Mouse (Mus musculus): ENCODE results near the gene Krtap3-1.
"Not testable (repeated sequence)": the region's sequence is repeated elsewhere in the genome, so short reads cannot be mapped to it uniquely, and the experiment has no call there.

Krtap3-1 gene

GRCm38 (mm10) chr11:99566530-99566929, at the start of gene Krtap3-1:
Gene Krtap3-1 (minus strand): TSS chr11:99566630.
- DNase-seq (ENCODE audit: low spot score): no peak

DNA sequence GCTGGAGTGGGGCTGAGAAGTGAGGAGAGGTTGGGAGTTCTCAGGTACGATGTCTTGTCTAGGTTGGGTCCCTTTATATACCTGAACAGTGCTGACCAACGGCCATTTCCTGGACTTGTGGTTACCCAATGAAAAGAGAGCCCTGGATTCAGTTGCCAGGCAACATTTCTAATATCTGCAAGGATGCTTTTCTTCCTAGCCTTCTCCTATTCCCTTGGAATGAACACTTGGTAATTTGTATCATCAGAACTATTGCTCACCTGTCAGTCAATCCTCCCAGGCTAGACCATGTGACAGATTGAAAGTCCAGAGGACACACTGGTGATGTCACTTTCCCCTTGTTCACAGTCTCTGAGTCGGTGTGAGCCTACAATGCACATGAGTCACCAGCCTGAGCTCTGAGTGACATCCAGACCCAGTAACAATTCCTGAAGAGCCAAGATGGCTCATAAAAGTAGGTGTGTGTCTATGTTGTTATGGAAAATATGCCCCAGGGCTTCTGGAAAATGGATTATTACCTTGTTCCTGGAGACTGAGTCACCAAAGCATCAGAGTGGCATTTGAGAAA, 48.5 kb upstream of the Krtap3-1 start, which contains the start of gene Krtap2-4:
Gene Krtap2-4, minus strand, starts transcription at position 51 of the 568 bp plus-strand sequence.
- DNase-seq (ENCODE audit: low spot score): no peak

- DNase-seq (ENCODE audit: low spot score): not testable (repeated sequence)
Measured at GRCm38 (mm10) chr11:99610089-99610488, 43.7 kb upstream of the Krtap3-1 start, which contains the start of gene Gm11937. Gene Gm11937 (minus strand): TSS chr11:99610189.

DNA sequence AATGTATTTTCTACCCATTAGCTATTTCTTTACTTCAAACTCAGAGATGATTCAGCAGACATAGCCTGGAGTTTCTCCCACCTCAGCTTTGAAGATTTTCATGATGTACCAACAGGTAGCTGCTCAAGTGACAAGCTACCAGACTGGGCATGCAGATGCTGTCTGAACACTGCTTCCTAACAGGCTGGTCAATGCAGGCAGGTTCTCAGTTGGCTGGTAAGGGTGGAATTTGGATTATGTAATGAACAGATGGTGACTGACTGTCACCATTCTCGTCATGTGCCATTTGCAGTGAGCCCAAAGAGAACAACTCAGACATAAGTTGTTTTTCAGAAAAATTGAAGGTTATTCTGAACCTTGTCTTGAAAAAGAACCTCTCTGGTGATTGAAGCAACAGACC, 42.7 kb upstream of the Krtap3-1 start:
- DNase-seq (ENCODE audit: low spot score): no peak

GRCm38 (mm10) chr11:99603208-99603607, 36.8 kb upstream of the Krtap3-1 start, which contains the start of gene Gm11938:
Gene Gm11938 (minus strand): TSS chr11:99603308.
- DNase-seq (ENCODE audit: low spot score): not testable (repeated sequence)

GRCm38 (mm10) chr11:99597742-99598141, 31.3 kb upstream of the Krtap3-1 start, which contains the start of gene Krtap9-3:
Gene Krtap9-3 (minus strand): TSS chr11:99598105.
- not testable (repeated sequence) for DNase-seq (ENCODE audit: low spot score)

- DNase-seq (ENCODE audit: low spot score): no peak
Measured at GRCm38 (mm10) chr11:99590981-99591380, 24.6 kb upstream of the Krtap3-1 start, which contains the start of gene Krtap1-3. Gene Krtap1-3 (minus strand): TSS chr11:99591339.

GRCm38 (mm10) chr11:99585096-99585495, 18.7 kb upstream of the Krtap3-1 start:
- no peak for DNase-seq (ENCODE audit: low spot score)

- DNase-seq (ENCODE audit: low spot score): no peak
Measured at GRCm38 (mm10) chr11:99583245-99583704, 16.8 kb upstream of the Krtap3-1 start, which contains the start of gene Krtap1-4. Gene Krtap1-4 (minus strand): TSS chr11:99583654.

DNA sequence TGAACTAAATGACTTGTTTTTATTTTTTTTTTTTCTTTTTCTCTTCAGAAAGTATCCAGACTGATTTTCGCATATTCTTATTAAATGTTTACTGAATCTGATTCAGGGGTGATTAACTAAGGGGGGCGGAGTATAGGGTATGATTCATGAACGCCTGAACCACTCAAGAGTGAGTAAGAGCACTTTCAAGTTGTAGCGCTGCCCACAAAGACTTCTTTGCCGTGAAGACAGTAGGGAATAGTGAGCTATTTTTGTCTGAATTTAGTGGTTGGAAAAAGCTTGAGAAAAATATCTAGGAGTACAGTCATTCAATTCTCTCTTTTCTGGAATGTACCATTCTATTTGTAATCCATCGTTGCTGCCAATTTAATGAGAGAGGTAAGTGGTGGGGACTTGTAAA, 15.1 kb upstream of the Krtap3-1 start:
- no peak for DNase-seq (ENCODE audit: low spot score)

- DNase-seq (ENCODE audit: low spot score): no peak
Measured at GRCm38 (mm10) chr11:99581051-99581450, 14.6 kb upstream of the Krtap3-1 start.

GRCm38 (mm10) chr11:99580636-99581035, 14.2 kb upstream of the Krtap3-1 start, which contains the start of gene Krtap1-5:
Gene Krtap1-5 (minus strand): TSS chr11:99581016.
- no peak for DNase-seq (ENCODE audit: low spot score)

- peak; percentile 89 for DNase-seq (ENCODE audit: low spot score)
Measured at GRCm38 (mm10) chr11:99574106-99574505, 7.7 kb upstream of the Krtap3-1 start.

DNA sequence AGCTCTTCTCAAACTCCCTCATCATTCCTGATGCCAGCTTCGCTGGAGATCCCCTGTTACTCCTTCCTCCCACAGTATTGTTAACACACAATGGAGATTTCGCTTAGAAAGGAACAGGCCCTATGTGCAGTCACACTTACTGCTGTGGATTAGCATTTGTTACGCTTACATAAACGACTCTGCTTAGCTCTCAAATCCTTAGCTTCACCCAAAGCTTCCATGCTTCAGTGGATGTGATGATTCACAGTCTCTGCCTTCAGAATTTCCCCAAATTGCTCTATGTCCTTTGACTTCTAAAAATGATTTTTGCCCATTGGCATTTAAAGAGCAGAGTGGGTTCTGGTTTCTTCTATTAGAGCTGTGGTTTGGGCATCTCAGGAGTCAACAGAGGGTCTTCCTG, 6.7 kb upstream of the Krtap3-1 start:
- no peak for DNase-seq (ENCODE audit: low spot score)

DNA sequence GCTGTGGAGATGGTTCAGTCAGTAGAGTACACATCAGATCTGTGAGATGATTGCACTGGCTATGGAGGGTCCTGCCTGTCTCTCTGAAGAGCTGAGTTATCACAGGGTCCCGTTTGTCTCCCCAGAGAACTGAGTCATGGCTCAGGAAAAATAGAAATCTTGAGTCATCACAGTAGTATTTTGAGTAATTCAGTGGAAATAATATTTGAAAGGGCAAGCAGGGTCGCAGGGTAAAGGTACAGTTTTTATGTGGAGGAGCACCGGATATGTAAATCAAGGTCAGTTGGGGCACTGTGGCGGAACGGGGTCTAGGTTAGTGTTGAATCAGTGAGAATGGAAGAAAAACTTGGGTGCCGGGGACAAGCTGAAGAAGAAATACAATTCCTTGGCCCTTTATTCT, 3.9 kb downstream of the Krtap3-1 start:
- DNase-seq (ENCODE audit: low spot score): no peak

DNA sequence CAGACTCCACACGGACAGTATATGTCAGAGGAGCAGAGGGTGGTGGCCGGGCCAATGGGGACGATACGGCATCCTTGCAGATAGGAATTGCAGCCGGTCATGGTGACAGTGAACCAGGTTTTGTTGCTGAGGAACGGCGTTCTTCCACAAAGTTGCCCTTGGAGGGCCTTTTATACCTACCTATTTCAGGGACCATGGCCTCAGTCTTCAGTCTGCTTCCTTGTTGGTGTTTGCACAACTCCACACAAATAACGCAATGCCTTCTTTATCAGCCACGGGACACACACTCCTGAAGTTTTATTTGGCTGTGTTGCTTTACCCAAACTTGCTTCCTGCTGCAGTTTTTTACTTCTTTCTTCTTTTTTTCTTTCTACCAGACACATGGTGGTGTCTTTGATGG, 7.1 kb downstream of the Krtap3-1 start, which contains the start of gene Gm11939:
Gene Gm11939, minus strand, starts transcription at position 101 of the 400 bp plus-strand sequence.
- DNase-seq (ENCODE audit: low spot score): no peak

DNA sequence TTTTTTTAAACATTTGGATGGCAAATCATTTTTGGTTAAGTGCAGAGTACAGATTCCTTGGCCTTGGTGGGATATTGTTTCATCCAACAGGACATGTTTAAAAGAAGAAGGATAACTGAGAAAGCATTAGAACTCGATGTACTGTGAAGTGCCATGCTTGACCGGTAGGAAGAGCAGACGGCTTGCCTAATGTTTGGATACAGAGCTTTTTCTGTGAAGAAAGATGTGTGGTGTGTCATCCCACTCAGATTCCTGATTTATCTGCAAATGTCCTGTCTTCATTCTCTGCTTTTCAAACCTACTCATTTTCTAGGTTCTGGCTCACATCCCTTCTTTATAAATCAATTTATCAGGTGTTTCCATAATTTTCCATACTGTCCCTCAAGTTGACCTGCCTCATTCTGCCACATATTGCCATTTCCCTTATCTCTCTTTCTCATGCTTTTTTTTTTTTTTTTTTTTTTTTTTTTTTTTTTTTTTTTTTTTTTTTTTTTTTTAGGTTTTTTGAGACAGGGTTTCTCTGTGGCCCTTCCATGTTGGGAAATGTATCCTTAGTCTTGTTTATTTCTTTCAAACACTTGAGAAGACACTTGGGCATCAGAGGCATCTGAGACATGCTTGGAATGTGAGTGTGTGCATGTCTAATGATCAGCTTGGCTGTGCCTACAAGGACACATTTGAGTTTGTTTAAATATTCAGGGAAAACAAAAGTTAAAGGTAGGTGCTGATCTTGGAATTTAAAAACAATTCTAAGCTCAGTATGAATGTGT, 8.3 kb downstream of the Krtap3-1 start:
- no peak for DNase-seq (ENCODE audit: low spot score)

DNA sequence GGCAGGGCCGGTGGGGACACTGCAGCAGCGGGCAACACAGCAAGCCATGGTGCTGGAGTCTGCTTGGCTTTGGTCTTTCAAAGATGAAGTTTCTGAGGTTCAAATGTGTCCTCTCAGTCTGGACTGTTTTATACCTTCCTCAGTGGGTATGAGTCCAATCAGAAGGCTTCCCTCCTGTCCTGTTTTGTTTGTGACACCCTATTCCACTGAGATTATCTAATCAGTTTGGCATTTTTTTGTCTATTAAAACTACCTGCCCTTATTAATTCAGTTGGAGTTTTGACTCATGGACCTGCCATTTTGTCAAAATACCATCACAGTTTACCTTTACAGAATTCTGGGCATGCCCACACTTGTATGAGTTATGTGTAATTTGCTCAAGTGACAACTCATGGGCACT, 9.7 kb downstream of the Krtap3-1 start, which contains the start of gene Krtap3-2:
Gene Krtap3-2, minus strand, starts transcription at position 101 of the 400 bp plus-strand sequence.
- no peak for DNase-seq (ENCODE audit: low spot score)

- DNase-seq (ENCODE audit: low spot score): no peak
Measured at GRCm38 (mm10) chr11:99556195-99556594, 10.2 kb downstream of the Krtap3-1 start.

DNA sequence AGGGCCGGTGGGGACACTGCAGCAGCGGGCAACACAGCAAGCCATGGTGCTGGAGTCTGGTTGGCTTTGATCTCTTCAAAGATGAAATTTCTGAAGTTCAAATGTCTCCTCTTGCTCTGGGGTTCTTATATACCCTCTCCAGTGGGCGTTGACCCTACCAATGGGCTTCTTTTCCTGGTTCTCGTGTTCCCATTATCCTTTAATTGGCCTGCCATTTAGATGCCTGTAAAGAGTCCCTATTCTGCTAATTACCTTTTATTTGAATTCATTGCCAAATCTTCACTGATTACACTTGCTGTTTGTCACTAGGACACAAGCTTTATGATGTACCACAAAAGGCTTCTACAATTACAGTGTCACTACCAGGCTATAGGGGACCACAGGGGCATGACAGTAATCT, 15.7 kb downstream of the Krtap3-1 start, which contains the start of gene Krtap3-3:
Gene Krtap3-3, minus strand, starts transcription at position 101 of the 400 bp plus-strand sequence.
- no peak for DNase-seq (ENCODE audit: low spot score)

DNA sequence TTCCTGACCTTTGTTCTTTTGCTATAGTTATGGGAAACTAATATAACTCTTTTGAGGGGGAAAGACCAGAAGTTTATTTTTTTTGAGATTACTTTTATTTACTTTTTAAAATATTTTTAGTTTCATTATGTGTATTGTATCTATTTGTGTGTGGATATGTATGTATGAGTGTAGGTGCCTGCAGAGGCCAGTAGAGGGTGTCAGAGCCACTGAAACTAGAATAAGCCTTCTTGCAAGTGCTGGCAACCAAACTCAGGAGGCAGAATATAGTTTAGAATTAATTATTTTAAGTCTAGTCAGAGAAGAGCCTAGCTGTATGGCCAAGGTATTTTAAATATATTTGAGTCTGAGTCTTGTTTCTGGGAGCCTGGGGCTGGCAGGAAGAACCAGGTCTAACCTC, 18.5 kb downstream of the Krtap3-1 start:
- DNase-seq (ENCODE audit: low spot score): no peak

GRCm38 (mm10) chr11:99539721-99540120, 26.7 kb downstream of the Krtap3-1 start:
- no peak for DNase-seq (ENCODE audit: low spot score)

Data from embryo, embryonic 10 days (tissue).